Mouse (Mus musculus) urinary bladder, postnatal 25 days (tissue): Measurements from ENCODE around the gene Tas2r113.
"Not testable (repeated sequence)": the region's sequence is repeated elsewhere in the genome, so short reads cannot be mapped to it uniquely, and the experiment has no call there.

Experiments
- DNase-seq: peaks from one replicate; pipeline ENCODE4 v3.0.0; 2022; ENCODE audit warnings: low spot score

Gene Tas2r113

GRCm38 (mm10) chr6:132892711-132893110 lies at the start of gene Tas2r113:
Tas2r113 (plus strand) TSS chr6:132893011.
- DNase-seq, result no peak

- DNase-seq, result no peak
Measured at GRCm38 (mm10) chr6:132846842-132847241, 46.0 kb upstream of the Tas2r113 start, which contains the start of gene Tas2r123. Tas2r123 (plus strand) TSS chr6:132847142.

GRCm38 (mm10) chr6:132855138-132855537 lies 37.7 kb upstream of the Tas2r113 start, which contains the start of gene Tas2r116:
Tas2r116 (plus strand) TSS chr6:132855438.
- DNase-seq, result no peak

GRCm38 (mm10) chr6:132867708-132868107 lies 25.1 kb upstream of the Tas2r113 start, which contains the start of gene Tas2r110:
Tas2r110 (plus strand) TSS chr6:132868008.
- DNase-seq, result no peak

- DNase-seq, result no peak
Measured at GRCm38 (mm10) chr6:132909351-132909750, 16.5 kb downstream of the Tas2r113 start, which contains the start of gene Tas2r125. Tas2r125 (plus strand) TSS chr6:132909651.

- DNase-seq, result not testable (repeated sequence)
Measured at GRCm38 (mm10) chr6:132941376-132941775, 48.6 kb downstream of the Tas2r113 start.
